Mouse (Mus musculus): ENCODE data around the gene Midn. TPM values are rescaled to one million over a fixed set of nuclear protein-coding genes. Genes with fewer than 3 reads are reported as not detected.

Midn gene
- total and polyA plus RNA-seq, 3 experiments, result 74.5 to 102 (median 96.2) TPM

GRCm38 (mm10) chr10:80142530-80142925 lies 5.5 kb upstream of the Midn start:
- peak overlapping the region; percentile 84 for H3K4me3 ChIP-seq
- peaks cover 19% of the 10 kb centered on the region for H3K4me1 ChIP-seq (ENCODE audit: control insufficient read depth, insufficient read depth, low read length)
- H3K79me2 ChIP-seq (replicated peaks; ENCODE audit: control insufficient read depth, insufficient read depth, low read length), result peaks cover 4% of the 10 kb centered on the region
- no peaks in the 10 kb centered on the region for H3K36me3 ChIP-seq (ENCODE audit: control insufficient read depth, insufficient read depth, low read length)
- TF ChIP-seq POLR2A (IDR thresholded peaks at IDR 0.05; ENCODE audit: insufficient read depth, low read depth, low read length), result no peak; the same call in 1 of the 2 replicates
- TF ChIP-seq CTCF (IDR thresholded peaks at IDR 0.05), result no peak
- no peak for TF ChIP-seq EP300 (IDR thresholded peaks at IDR 0.05; ENCODE audit: insufficient read depth, low read depth, low read length)
- intact Hi-C loops (cut with DNase I), result loop anchor here (5.0 kb wide), 1 partner anchor 215 kb away; the partner anchor contains the start of gene Arid3a
- DNase-seq, result no peak
- H3K27me3 ChIP-seq (ENCODE audit: control insufficient read depth, insufficient read depth, low read length), result no peaks in the 10 kb centered on the region; the same call in 1 of the 2 replicates
- peak overlapping the region; percentile 99 for H3K9ac ChIP-seq (ENCODE audit: low read depth, low read length)
- H3K27ac ChIP-seq, result peak overlapping the region; percentile 95
- 0% methylated on average over 15 of the region's 15 CpGs for WGBS

GRCm38 (mm10) chr10:80143664-80144063 lies 4.4 kb upstream of the Midn start:
- peak overlapping the region; percentile 2; the same call in 1 of the 2 replicates for H3K4me3 ChIP-seq
- no peak for DNase-seq
- intact Hi-C loops (cut with DNase I), result loop anchor here (5.0 kb wide), 1 partner anchor 216 kb away; the partner anchor contains the start of gene Arid3a
- TF ChIP-seq EP300 (IDR thresholded peaks at IDR 0.05; ENCODE audit: insufficient read depth, low read depth, low read length) (no peak), POLR2A (IDR thresholded peaks at IDR 0.05; ENCODE audit: insufficient read depth, low read depth, low read length) (0 out of 2 replicates have a peak, but pooled peaks have one; percentile 16)
- no peak overlapping the region for H3K9ac ChIP-seq (ENCODE audit: low read depth, low read length)
- no peaks in the 10 kb centered on the region; the same call in 1 of the 2 replicates for H3K27me3 ChIP-seq (ENCODE audit: control insufficient read depth, insufficient read depth, low read length)
- 66% methylated on average over 7 of the region's 7 CpGs for WGBS
- H3K4me1 ChIP-seq (ENCODE audit: control insufficient read depth, insufficient read depth, low read length), result peaks cover 18% of the 10 kb centered on the region
- H3K27ac ChIP-seq, result no peak overlapping the region
- H3K79me2 ChIP-seq (replicated peaks; ENCODE audit: control insufficient read depth, insufficient read depth, low read length), result peaks cover 4% of the 10 kb centered on the region
- no peaks in the 10 kb centered on the region for H3K36me3 ChIP-seq (ENCODE audit: control insufficient read depth, insufficient read depth, low read length)

- 73% methylated on average over 12 of the region's 12 CpGs for WGBS
- Histone ChIP-seq H3K4me3 (no peak overlapping the region), H3K36me3 (ENCODE audit: control insufficient read depth, insufficient read depth, low read length) (no peaks in the 10 kb centered on the region), H3K27me3 (ENCODE audit: control insufficient read depth, insufficient read depth, low read length) (no peaks in the 10 kb centered on the region; the same call in 1 of the 2 replicates), H3K4me1 (ENCODE audit: control insufficient read depth, insufficient read depth, low read length) (peaks cover 18% of the 10 kb centered on the region), H3K79me2 (replicated peaks; ENCODE audit: control insufficient read depth, insufficient read depth, low read length) (peaks cover 4% of the 10 kb centered on the region), H3K27ac (no peak overlapping the region), H3K9ac (ENCODE audit: low read depth, low read length) (no peak overlapping the region)
- no peak for TF ChIP-seq POLR2A (IDR thresholded peaks at IDR 0.05; ENCODE audit: insufficient read depth, low read depth, low read length)
- TF ChIP-seq CTCF (IDR thresholded peaks at IDR 0.05), result no peak
- TF ChIP-seq EP300 (IDR thresholded peaks at IDR 0.05; ENCODE audit: insufficient read depth, low read depth, low read length), result no peak
- no peak for DNase-seq
- intact Hi-C loops (cut with DNase I), result loop anchor here (5.0 kb wide), 1 partner anchor 217 kb away; the partner anchor contains the start of gene Arid3a
These were observed 3.9 kb upstream of the Midn start for GRCm38 (mm10) chr10:80144159-80144558.

- TF ChIP-seq CTCF (IDR thresholded peaks at IDR 0.05) (peak; percentile 96), POLR2A (IDR thresholded peaks at IDR 0.05; ENCODE audit: insufficient read depth, low read depth, low read length) (0 out of 2 replicates have a peak, but pooled peaks have one; percentile 5), EP300 (IDR thresholded peaks at IDR 0.05; ENCODE audit: insufficient read depth, low read depth, low read length) (peak; percentile 94)
- peak; percentile 83 to 86 for DNase-seq
- H3K27ac ChIP-seq, result peak overlapping the region; percentile 93
These were observed 2.9 kb upstream of the Midn start for GRCm38 (mm10) chr10:80144864-80145838.

GRCm38 (mm10) chr10:80145896-80146295 lies 2.2 kb upstream of the Midn start:
- peaks cover 18% of the 10 kb centered on the region for H3K4me1 ChIP-seq (ENCODE audit: control insufficient read depth, insufficient read depth, low read length)
- peak overlapping the region; percentile 93 for H3K27ac ChIP-seq
- H3K9ac ChIP-seq (ENCODE audit: low read depth, low read length), result no peak overlapping the region
- peak; percentile 73 to 77 for DNase-seq
- TF ChIP-seq POLR2A (IDR thresholded peaks at IDR 0.05; ENCODE audit: insufficient read depth, low read depth, low read length) (no peak), EP300 (IDR thresholded peaks at IDR 0.05; ENCODE audit: insufficient read depth, low read depth, low read length) (no peak), CTCF (IDR thresholded peaks at IDR 0.05) (no peak)
- no peaks in the 10 kb centered on the region for H3K36me3 ChIP-seq (ENCODE audit: control insufficient read depth, insufficient read depth, low read length)
- H3K4me3 ChIP-seq, result no peak overlapping the region
- peaks cover 4% of the 10 kb centered on the region for H3K79me2 ChIP-seq (replicated peaks; ENCODE audit: control insufficient read depth, insufficient read depth, low read length)
- no peaks in the 10 kb centered on the region for H3K27me3 ChIP-seq (ENCODE audit: control insufficient read depth, insufficient read depth, low read length)
- WGBS, result 63% methylated on average over 6 of the region's 6 CpGs
- intact Hi-C loops (cut with DNase I), result loop anchor here (1.0 to 2.0 kb wide), 2 partner anchors 19 to 79 kb away; partner anchors contain the start of gene Cirbp

More at GRCm38 (mm10) chr10:80144864-80145838, 2.9 kb upstream of the Midn start:
- Histone ChIP-seq H3K36me3 (ENCODE audit: control insufficient read depth, insufficient read depth, low read length) (no peaks in the 10 kb centered on the region), H3K4me3 (no peak overlapping the region), H3K27me3 (ENCODE audit: control insufficient read depth, insufficient read depth, low read length) (no peaks in the 10 kb centered on the region), H3K4me1 (ENCODE audit: control insufficient read depth, insufficient read depth, low read length) (peaks cover 18% of the 10 kb centered on the region), H3K79me2 (replicated peaks; ENCODE audit: control insufficient read depth, insufficient read depth, low read length) (peaks cover 4% of the 10 kb centered on the region), H3K9ac (ENCODE audit: low read depth, low read length) (0 out of 2 replicates have a peak overlapping the region, but pooled peaks have one; percentile 15)
- intact Hi-C loops (cut with DNase I), result loop anchor here (1.0 to 5.0 kb wide), 2 partner anchors 20 to 218 kb away; partner anchors contain the start of genes Arid3a and Cirbp
- 65% methylated on average over 20 of the region's 20 CpGs for WGBS

Data from heart, adult 2 months (tissue).